Mouse (Mus musculus): ENCODE results near the gene Pdcd6ip.

- TF ChIP-seq EP300 (IDR thresholded peaks at IDR 0.05; ENCODE audit: low read depth) = no peak
- no peak for TF ChIP-seq CTCF (IDR thresholded peaks at IDR 0.05; ENCODE audit: low read depth)
Observed at GRCm38 (mm10) chr9:113632350-113633043, 75.6 kb downstream of the Pdcd6ip start.

Measured in heart, postnatal 0 days (tissue).